Mouse (Mus musculus): ENCODE measurements around the gene Sox10. TPM values are rescaled to one million over a fixed set of nuclear protein-coding genes. Genes with fewer than 3 reads are reported as not detected.

Sox10 gene
- total and polyA plus RNA-seq, 3 experiments, result 0.11 TPM; not detected in 2

DNA sequence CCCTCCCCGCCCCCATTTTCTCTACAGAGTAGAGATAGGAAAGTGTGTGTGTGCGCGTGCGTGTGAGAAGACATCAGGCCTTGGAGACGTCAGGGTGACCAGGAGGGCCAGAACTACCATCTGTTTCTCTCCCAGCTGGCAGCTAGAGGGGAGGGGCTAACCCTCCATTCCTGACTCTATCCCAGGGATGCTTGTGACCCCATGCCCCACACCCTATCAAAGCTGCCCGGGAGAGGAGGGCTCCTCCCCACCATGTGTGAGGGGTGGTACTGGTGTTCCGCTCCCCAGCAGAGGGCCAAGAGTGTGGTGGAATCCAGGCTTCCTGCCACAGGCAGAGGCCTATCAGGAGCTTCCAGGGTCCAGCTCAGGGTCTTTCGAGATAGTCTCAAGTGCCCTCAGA is 1.7 kb upstream of the Sox10 start:
- Histone ChIP-seq H3K36me3 (replicated peaks) (no peaks in the 10 kb centered on the region), H3K27me3 (ENCODE audit: insufficient read depth, low read length) (peaks cover 68% of the 10 kb centered on the region)

DNA sequence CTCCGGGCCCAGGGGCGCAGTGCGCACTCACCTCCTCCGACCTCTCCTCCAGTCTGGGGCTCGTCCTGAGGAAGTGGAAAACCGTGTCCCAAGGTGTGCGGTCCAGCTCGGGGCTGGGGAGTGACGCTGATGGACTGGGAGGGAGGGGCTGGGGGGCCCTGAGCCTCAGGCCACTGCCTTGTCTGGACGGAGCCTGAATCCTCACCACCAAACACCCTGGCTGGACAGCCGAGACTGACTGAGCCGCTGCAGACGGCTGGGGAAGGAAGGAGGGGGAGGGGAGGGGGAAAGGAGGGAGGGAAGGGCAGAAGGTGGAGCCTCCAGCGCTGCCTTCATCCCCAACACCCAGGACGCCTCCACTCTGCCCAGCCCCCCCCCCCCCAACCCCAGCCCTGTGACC is 789 bp downstream of the Sox10 start:
- Histone ChIP-seq H3K9me3 (replicated peaks) (no peaks in the 10 kb centered on the region), H3K36me3 (replicated peaks) (no peaks in the 10 kb centered on the region), H3K4me1 (ENCODE audit: insufficient read depth, low read depth, low read length) (no peaks in the 10 kb centered on the region), H3K27me3 (ENCODE audit: insufficient read depth, low read length) (peaks cover 69% of the 10 kb centered on the region), H3K4me3 (ENCODE audit: low read depth, low read length) (no peak overlapping the region)
- DNase-seq (ENCODE audit: low spot score), result no peak
- TF ChIP-seq POLR2AphosphoS5 (IDR thresholded peaks at IDR 0.05; ENCODE audit: insufficient replicate concordance, low read depth, low read length) (no peak), GATA2 (IDR thresholded peaks at IDR 0.05; ENCODE audit: borderline replicate concordance, low read depth, low read length) (no peak), TAL1 (conservative IDR thresholded peaks at IDR 0.05; ENCODE audit: low read depth, low read length) (no peak), CTCF (IDR thresholded peaks at IDR 0.05; ENCODE audit: low read depth, low read length) (no peak), GATA1 (IDR thresholded peaks at IDR 0.05; ENCODE audit: borderline replicate concordance, low read length) (no peak)
- no peak for ATAC-seq (ENCODE audit: extremely low read depth, insufficient number of reproducible peaks, low FRiP score, poor library complexity, severe bottlenecking)

More for the DNA sequence above, 1.7 kb upstream of the Sox10 start:
- ATAC-seq (ENCODE audit: extremely low read depth, insufficient number of reproducible peaks, low FRiP score, poor library complexity, severe bottlenecking) (no peak), DNase-seq (ENCODE audit: low spot score) (no peak)
- Histone ChIP-seq H3K4me1 (ENCODE audit: insufficient read depth, low read depth, low read length) (no peaks in the 10 kb centered on the region), H3K4me3 (ENCODE audit: low read depth, low read length) (no peak overlapping the region), H3K9me3 (replicated peaks) (no peaks in the 10 kb centered on the region)
- TF ChIP-seq TAL1 (conservative IDR thresholded peaks at IDR 0.05; ENCODE audit: low read depth, low read length), result no peak
- no peak for TF ChIP-seq CTCF (IDR thresholded peaks at IDR 0.05; ENCODE audit: low read depth, low read length)

DNA sequence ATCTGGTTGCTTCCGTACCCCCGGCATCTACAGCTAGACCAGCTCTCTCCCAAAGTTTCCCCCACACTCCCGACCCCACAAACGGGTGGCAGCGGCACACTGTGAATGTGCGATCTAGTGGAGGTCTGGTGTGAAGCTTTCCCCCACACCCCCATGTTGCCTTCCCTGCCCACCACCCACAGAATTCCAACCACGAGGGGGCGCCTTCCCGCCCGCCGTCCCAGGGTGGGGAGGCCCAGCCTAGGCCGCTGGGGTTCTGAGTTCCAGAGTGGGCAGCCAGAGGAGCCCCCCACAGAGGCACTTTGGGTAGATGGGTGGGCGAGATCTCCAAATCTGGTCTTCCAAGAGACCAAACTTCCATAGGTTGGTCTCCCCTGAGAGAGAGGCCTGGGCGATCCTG is 2.2 kb downstream of the Sox10 start:
- no peak for ATAC-seq (ENCODE audit: extremely low read depth, insufficient number of reproducible peaks, low FRiP score, poor library complexity, severe bottlenecking)
- DNase-seq (ENCODE audit: low spot score), result no peak

DNA sequence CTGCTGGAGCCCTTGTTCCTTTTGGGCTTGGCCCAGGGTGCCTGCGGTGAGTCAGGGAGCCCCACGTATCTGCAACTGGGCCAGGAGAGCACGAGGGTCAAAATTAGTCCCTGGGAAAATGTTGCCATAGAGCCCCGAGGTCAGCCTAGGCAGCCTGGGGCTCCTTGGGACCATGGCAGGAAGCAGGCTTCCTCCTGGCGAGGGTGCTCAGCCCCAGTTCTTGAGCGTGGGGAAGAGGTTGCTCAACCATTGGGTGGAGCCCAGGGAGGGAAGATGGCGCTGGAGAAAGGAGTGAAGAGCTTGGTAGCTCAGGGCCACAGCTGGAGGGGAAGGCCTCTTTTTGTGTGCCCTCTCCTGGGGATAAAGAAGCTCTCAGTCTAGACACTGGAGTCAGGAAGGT is 2.7 kb downstream of the Sox10 start:
- DNase-seq (ENCODE audit: low spot score) (no peak), ATAC-seq (ENCODE audit: extremely low read depth, insufficient number of reproducible peaks, low FRiP score, poor library complexity, severe bottlenecking) (no peak)
- peaks cover 75% of the 10 kb centered on the region for H3K27me3 ChIP-seq (ENCODE audit: insufficient read depth, low read length)
- no peaks in the 10 kb centered on the region for H3K9me3 ChIP-seq (replicated peaks)
- no peak overlapping the region for H3K4me3 ChIP-seq (ENCODE audit: low read depth, low read length)
- no peaks in the 10 kb centered on the region for H3K4me1 ChIP-seq (ENCODE audit: insufficient read depth, low read depth, low read length)
- TF ChIP-seq CTCF (IDR thresholded peaks at IDR 0.05; ENCODE audit: low read depth, low read length), result no peak
- no peak for TF ChIP-seq GATA1 (IDR thresholded peaks at IDR 0.05; ENCODE audit: borderline replicate concordance, low read length)
- no peak for TF ChIP-seq POLR2AphosphoS5 (IDR thresholded peaks at IDR 0.05; ENCODE audit: insufficient replicate concordance, low read depth, low read length)
- TF ChIP-seq GATA2 (IDR thresholded peaks at IDR 0.05; ENCODE audit: borderline replicate concordance, low read depth, low read length), result no peak
- no peak for TF ChIP-seq TAL1 (conservative IDR thresholded peaks at IDR 0.05; ENCODE audit: low read depth, low read length)
- no peaks in the 10 kb centered on the region for H3K36me3 ChIP-seq (replicated peaks)

More for the DNA sequence above, 2.2 kb downstream of the Sox10 start:
- H3K36me3 ChIP-seq (replicated peaks), result no peaks in the 10 kb centered on the region
- H3K9me3 ChIP-seq (replicated peaks), result no peaks in the 10 kb centered on the region
- H3K27me3 ChIP-seq (ENCODE audit: insufficient read depth, low read length), result peaks cover 74% of the 10 kb centered on the region
- no peak overlapping the region for H3K4me3 ChIP-seq (ENCODE audit: low read depth, low read length)
- H3K4me1 ChIP-seq (ENCODE audit: insufficient read depth, low read depth, low read length), result no peaks in the 10 kb centered on the region
- TF ChIP-seq GATA1 (IDR thresholded peaks at IDR 0.05; ENCODE audit: borderline replicate concordance, low read length), result no peak
- TF ChIP-seq GATA2 (IDR thresholded peaks at IDR 0.05; ENCODE audit: borderline replicate concordance, low read depth, low read length), result no peak
- no peak for TF ChIP-seq TAL1 (conservative IDR thresholded peaks at IDR 0.05; ENCODE audit: low read depth, low read length)
- TF ChIP-seq POLR2AphosphoS5 (IDR thresholded peaks at IDR 0.05; ENCODE audit: insufficient replicate concordance, low read depth, low read length), result no peak
- no peak for TF ChIP-seq CTCF (IDR thresholded peaks at IDR 0.05; ENCODE audit: low read depth, low read length)

GRCm38 (mm10) chr15:79155572-79155971 is 9.5 kb downstream of the Sox10 start:
- Histone ChIP-seq H3K36me3 (replicated peaks) (peaks cover 35% of the 10 kb centered on the region), H3K9me3 (replicated peaks) (no peaks in the 10 kb centered on the region), H3K27me3 (ENCODE audit: insufficient read depth, low read length) (peaks cover 47% of the 10 kb centered on the region), H3K4me3 (ENCODE audit: low read depth, low read length) (no peak overlapping the region), H3K4me1 (ENCODE audit: insufficient read depth, low read depth, low read length) (no peaks in the 10 kb centered on the region; the same call in 1 of the 2 replicates)
- ATAC-seq (ENCODE audit: extremely low read depth, insufficient number of reproducible peaks, low FRiP score, poor library complexity, severe bottlenecking) (no peak), DNase-seq (ENCODE audit: low spot score) (no peak)
- TF ChIP-seq TAL1 (conservative IDR thresholded peaks at IDR 0.05; ENCODE audit: low read depth, low read length) (no peak), GATA2 (IDR thresholded peaks at IDR 0.05; ENCODE audit: borderline replicate concordance, low read depth, low read length) (no peak), POLR2AphosphoS5 (IDR thresholded peaks at IDR 0.05; ENCODE audit: insufficient replicate concordance, low read depth, low read length) (no peak), CTCF (IDR thresholded peaks at IDR 0.05; ENCODE audit: low read depth, low read length) (no peak), GATA1 (IDR thresholded peaks at IDR 0.05; ENCODE audit: borderline replicate concordance, low read length) (no peak)

- Histone ChIP-seq H3K9me3 (replicated peaks) (no peaks in the 10 kb centered on the region), H3K4me1 (ENCODE audit: insufficient read depth, low read depth, low read length) (peaks cover 2% of the 10 kb centered on the region), H3K27me3 (ENCODE audit: insufficient read depth, low read length) (peaks cover 24% of the 10 kb centered on the region), H3K36me3 (replicated peaks) (peaks cover 61% of the 10 kb centered on the region), H3K4me3 (ENCODE audit: low read depth, low read length) (no peak overlapping the region)
- TF ChIP-seq GATA1 (IDR thresholded peaks at IDR 0.05; ENCODE audit: borderline replicate concordance, low read length) (no peak), GATA2 (IDR thresholded peaks at IDR 0.05; ENCODE audit: borderline replicate concordance, low read depth, low read length) (no peak), CTCF (IDR thresholded peaks at IDR 0.05; ENCODE audit: low read depth, low read length) (no peak), TAL1 (conservative IDR thresholded peaks at IDR 0.05; ENCODE audit: low read depth, low read length) (no peak), POLR2AphosphoS5 (IDR thresholded peaks at IDR 0.05; ENCODE audit: insufficient replicate concordance, low read depth, low read length) (no peak)
- ATAC-seq (ENCODE audit: extremely low read depth, insufficient number of reproducible peaks, low FRiP score, poor library complexity, severe bottlenecking) (no peak), DNase-seq (ENCODE audit: low spot score) (no peak)
Observed at GRCm38 (mm10) chr15:79152709-79153108, 12.3 kb downstream of the Sox10 start.
